Mouse (Mus musculus) embryonic facial prominence, embryonic 14.5 days (tissue): ENCODE data around the gene Kdm5a. TPM values are rescaled to one million over a fixed set of nuclear protein-coding genes. Genes with fewer than 3 reads are reported as not detected.

ENCODE experiments used
- ATAC-seq: fragments of 200-750 bp; cut with Nextera tagmentation; 2 replicates; pipeline ENCODE4 v1.8.0; 2017; ENCODE audit warnings: low read depth, moderate number of reproducible peaks, moderate TSS enrichment
- DNase-seq: peaks from one replicate; pipeline ENCODE4 v3.0.0-alpha.2; 2015; ENCODE audit warnings: low spot score
- H3K27ac ChIP-seq: fragments of 300-500 bp; sonication (generic); replicated peaks from 2 replicates; pipeline ENCODE4 v1.5.1; 2014; ENCODE audit warnings: low read depth, mild to moderate bottlenecking, low read length, moderate library complexity
- H3K27me3 ChIP-seq: fragments of 300-500 bp; sonication (generic); replicated peaks from 2 replicates; pipeline ENCODE4 v1.6.1; 2014; ENCODE audit warnings: low read length; ENCODE audit not compliant: control insufficient read depth, insufficient read depth
- H3K36me3 ChIP-seq: fragments of 300-500 bp; sonication (generic); 2 replicates; pipeline ENCODE4 v1.6.1; 2014; ENCODE audit warnings: low read length, mixed read lengths; ENCODE audit not compliant: control insufficient read depth, insufficient read depth
- H3K4me1 ChIP-seq: fragments of 300-500 bp; sonication (generic); 2 replicates; pipeline ENCODE4 v1.6.1; 2014; ENCODE audit warnings: antibody characterized with exemption, low read length; ENCODE audit not compliant: control insufficient read depth, insufficient read depth
- H3K4me2 ChIP-seq: fragments of 300-500 bp; sonication (generic); 2 replicates; pipeline ENCODE4 v1.6.1; 2014; ENCODE audit warnings: low read depth, mild to moderate bottlenecking, low read length, moderate library complexity, mixed read lengths
- H3K4me3 ChIP-seq: fragments of 300-500 bp; sonication (generic); 2 replicates; pipeline ENCODE4 v1.5.1; 2014; ENCODE audit warnings: low read depth, mild to moderate bottlenecking, low read length
- H3K9ac ChIP-seq: fragments of 300-500 bp; sonication (generic); 2 replicates; pipeline ENCODE4 v1.6.1; 2014; ENCODE audit warnings: low read depth, mild to moderate bottlenecking, low read length, moderate library complexity, mixed read lengths
- H3K9me3 ChIP-seq: fragments of 300-500 bp; sonication (generic); 2 replicates; pipeline ENCODE4 v1.6.1; 2016; ENCODE audit warnings: low read length; ENCODE audit not compliant: control insufficient read depth
- WGBS: fragments of 180-500 bp; shearing (Covaris S2); extraction: QIAGEN DNeasy Blood & Tissue Kit; methylation state at CpG from one replicate; pipeline ENCODE4 v1.1.7; 2014; 5-methylcytosine and 5-hydroxymethylcytosine counted together
- polyA plus RNA-seq: library from polyadenylated mRNA; unstranded; fragments of >200 nt; fragmentation: Nextera tagmentation; extraction: Ambion mirVana; gene quantifications from 2 replicates; pipeline ENCODE4 v1.2.1, GENCODE M21; 2014

The Kdm5a gene
- polyA plus RNA-seq, 1 experiment from 2014 or later = 41.9 TPM

DNA sequence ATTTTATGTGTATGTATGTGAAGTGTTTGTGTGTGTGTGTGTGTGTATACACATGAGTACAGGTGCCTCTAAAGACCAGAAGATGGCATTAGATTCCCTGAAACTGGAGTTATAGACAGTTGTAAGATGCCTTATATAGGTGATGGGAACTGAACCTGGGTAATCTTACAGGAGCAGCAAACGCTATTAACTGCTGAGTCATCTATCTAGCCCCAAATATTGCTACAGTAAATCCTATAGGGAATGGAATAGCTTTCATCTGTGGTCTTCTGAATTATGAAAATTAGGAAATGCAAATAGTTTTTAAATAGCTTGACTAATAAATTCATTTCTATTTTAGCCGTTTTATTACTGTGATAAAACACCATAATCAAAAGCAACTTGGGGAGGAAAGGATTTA, 28.9 kb downstream of the Kdm5a start:
- Histone ChIP-seq H3K27ac (no peak overlapping the region), H3K9me3 (no peaks in the 10 kb centered on the region), H3K27me3 (no peaks in the 10 kb centered on the region), H3K4me3 (no peak overlapping the region), H3K4me1 (no peaks in the 10 kb centered on the region), H3K4me2 (no peak overlapping the region), H3K36me3 (peaks cover 94% of the 10 kb centered on the region), H3K9ac (no peak overlapping the region)
- DNase-seq (no peak), ATAC-seq (no peak)
- WGBS = 93% methylated on average over 2 of the region's 2 CpGs

DNA sequence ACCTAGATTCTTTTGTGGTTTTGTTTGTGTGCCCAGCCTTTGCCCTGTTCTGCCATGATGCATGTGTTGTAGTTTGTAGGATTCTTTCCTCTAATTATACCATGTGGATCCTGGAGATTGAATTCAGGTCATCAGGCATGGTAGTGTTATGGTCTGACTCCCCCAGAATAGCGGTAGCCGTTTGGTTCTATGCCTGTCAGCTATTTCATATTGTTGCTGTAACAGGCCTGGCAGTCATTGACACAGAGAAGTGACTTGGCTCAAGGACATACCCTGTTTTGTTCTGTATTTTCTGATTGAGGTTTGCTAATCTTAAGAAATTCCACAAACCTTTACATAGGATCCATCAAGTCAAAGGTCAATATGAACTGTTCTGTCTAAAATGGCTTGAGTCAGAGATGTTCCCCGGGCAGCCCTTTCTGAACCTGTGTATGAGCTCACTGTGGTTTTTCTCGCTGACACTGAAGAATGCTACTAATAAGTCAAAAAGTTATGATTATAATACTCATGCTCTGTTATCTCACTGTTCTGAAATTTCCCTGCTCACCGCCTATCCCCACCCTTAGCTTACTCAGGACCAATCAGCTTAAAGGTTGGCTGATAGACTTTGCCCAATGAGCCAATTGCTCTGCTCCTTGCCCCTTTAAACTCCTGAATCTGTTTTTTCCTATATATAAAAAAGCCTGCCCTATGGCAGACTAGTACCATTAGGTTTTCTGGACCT, 31.9 kb downstream of the Kdm5a start:
- H3K4me2 ChIP-seq = no peak overlapping the region
- no peaks in the 10 kb centered on the region for H3K4me1 ChIP-seq
- no peaks in the 10 kb centered on the region for H3K9me3 ChIP-seq
- no peak overlapping the region for H3K9ac ChIP-seq
- WGBS = 92% methylated on average over 5 of the region's 5 CpGs
- H3K27me3 ChIP-seq = no peaks in the 10 kb centered on the region
- DNase-seq (no peak), ATAC-seq (no peak)
- H3K4me3 ChIP-seq = no peak overlapping the region
- H3K36me3 ChIP-seq = peaks cover 87% of the 10 kb centered on the region
- H3K27ac ChIP-seq = no peak overlapping the region

DNA sequence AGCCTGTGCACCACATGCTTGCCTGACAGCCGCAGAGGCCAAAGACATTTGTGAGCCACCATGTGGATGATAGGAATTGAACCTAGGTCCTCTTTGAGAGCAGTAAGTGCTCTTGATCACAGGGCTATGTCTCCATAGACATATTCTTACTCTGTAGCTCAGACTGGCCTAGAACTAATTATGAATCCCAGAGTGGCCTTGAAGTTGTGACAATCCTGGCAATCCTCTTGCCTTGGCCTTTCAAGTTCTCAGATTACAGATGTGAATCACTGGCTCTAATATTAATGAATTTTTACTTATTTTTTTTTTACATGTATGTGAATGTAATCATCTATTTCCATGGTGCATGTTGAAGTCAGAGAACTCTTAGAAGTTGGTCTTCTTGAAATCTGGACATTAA, 40.0 kb downstream of the Kdm5a start:
- no peak overlapping the region for H3K4me3 ChIP-seq
- DNase-seq (no peak), ATAC-seq (no peak)
- H3K27ac ChIP-seq = no peak overlapping the region
- no peak overlapping the region for H3K9ac ChIP-seq
- peaks cover 91% of the 10 kb centered on the region for H3K36me3 ChIP-seq
- no peaks in the 10 kb centered on the region for H3K27me3 ChIP-seq
- WGBS = 97% methylated on average over 1 of the region's 1 CpGs
- no peaks in the 10 kb centered on the region for H3K4me1 ChIP-seq
- H3K4me2 ChIP-seq = no peak overlapping the region
- H3K9me3 ChIP-seq = no peaks in the 10 kb centered on the region

DNA sequence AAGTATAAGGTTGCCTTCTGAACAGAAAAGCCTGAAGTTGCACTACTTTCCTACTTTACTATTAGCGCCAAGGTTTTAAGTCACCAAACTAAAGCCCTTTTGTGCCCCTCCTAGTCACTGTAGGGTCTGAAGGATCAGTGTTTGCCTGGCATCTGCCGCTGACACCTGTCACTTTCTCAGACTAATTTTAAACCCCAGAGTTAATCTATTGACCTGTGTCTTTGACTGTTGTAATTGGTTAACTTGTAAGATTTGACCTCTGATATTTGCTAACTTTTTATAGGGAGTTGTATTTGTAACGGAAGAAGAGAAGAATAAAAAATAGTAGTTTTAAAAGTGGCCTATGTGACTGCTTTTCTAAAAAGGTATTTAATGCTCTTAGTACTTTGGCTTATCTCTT, 74.2 kb downstream of the Kdm5a start:
- Histone ChIP-seq H3K4me3 (no peak overlapping the region), H3K4me1 (no peaks in the 10 kb centered on the region), H3K36me3 (peaks cover 66% of the 10 kb centered on the region), H3K9ac (no peak overlapping the region), H3K4me2 (no peak overlapping the region), H3K27me3 (no peaks in the 10 kb centered on the region), H3K9me3 (no peaks in the 10 kb centered on the region), H3K27ac (no peak overlapping the region)
- WGBS = 92% methylated on average over 3 of the region's 3 CpGs
- DNase-seq (no peak), ATAC-seq (no peak)

DNA sequence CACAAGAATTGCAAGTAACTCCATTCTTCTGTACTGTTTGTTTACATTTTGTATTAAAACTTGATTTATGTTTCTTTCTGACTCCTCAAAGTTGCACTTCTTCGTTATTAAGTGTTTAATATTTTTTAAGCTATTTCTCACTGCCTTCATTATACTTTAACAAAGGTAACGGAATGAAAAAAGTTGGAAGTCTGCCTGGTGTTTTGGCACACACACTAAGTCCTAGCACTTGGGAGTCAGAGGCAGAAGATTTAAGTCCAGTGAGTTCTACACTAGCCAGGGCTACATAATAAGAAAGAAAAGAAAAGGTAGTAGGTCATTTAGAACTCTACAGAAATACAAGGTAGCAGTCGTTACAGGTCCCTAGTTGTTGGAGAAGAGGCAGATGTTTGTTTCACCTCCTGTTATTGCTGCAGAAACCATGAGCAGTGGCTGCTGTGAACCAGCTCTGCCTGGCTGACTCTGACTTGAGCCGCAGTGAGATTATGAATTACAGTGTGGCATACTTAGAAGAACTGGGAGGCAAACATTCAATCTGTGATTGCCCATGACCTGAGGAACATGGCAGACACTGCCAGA, 78.3 kb downstream of the Kdm5a start:
- ATAC-seq (no peak), DNase-seq (no peak)
- no peak overlapping the region for H3K9ac ChIP-seq
- H3K4me3 ChIP-seq = no peak overlapping the region
- H3K36me3 ChIP-seq = peaks cover 48% of the 10 kb centered on the region
- H3K4me2 ChIP-seq = no peak overlapping the region
- WGBS = 91% methylated on average over 4 of the region's 4 CpGs
- H3K27me3 ChIP-seq = no peaks in the 10 kb centered on the region
- no peak overlapping the region for H3K27ac ChIP-seq
- no peaks in the 10 kb centered on the region for H3K9me3 ChIP-seq
- no peaks in the 10 kb centered on the region for H3K4me1 ChIP-seq

DNA sequence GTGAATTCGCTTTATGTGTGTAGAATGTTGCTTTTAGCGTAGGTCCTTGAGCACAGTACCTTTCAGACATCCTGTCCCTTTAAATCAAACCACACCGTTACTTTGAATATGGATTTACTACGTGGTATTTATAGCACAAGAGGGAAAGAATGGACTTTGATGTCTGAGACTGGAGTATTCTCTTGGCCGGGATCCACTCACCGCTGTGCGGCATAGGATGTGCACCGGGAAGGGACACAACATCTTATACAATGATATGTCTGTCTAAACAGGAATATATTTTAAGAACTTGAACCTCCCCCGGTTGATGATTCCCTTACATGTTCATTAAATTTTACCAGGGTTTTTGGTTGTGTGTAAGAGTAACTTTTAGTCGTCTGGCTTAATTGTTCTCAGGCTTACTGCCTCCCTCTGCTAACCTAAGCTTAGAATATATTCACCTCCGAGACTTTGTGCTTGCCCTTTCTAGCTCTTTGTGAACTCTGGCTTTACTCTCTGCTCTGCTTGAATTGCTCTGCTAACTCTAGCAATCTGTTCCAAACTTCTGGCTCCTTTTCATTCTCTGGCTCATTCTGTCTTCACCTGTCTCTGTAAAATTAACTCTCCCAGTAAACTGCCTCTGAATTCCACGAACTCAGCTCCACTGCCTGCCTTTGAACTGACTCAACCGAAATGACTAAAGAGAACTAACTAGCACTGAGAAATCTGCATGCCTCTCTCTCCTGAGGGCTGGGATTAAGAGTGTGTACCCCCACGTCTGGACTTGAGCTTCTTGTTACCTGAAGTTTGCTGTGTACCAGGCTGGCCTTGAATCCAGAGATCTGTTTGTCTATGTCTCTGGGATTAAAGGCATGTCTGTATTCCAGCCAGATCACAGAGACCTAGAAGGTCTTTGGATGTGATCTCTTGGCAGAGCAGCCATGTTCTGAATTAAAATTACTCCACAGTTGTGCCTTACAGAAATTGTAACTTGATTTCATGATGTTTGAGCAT, 79.7 kb downstream of the Kdm5a start:
- Histone ChIP-seq H3K9ac (no peak overlapping the region), H3K36me3 (peaks cover 38% of the 10 kb centered on the region), H3K4me3 (no peak overlapping the region), H3K27ac (no peak overlapping the region), H3K4me1 (no peaks in the 10 kb centered on the region), H3K4me2 (no peak overlapping the region), H3K27me3 (no peaks in the 10 kb centered on the region), H3K9me3 (no peaks in the 10 kb centered on the region)
- ATAC-seq (no peak), DNase-seq (no peak)
- 74% methylated on average over 14 of the region's 14 CpGs for WGBS

DNA sequence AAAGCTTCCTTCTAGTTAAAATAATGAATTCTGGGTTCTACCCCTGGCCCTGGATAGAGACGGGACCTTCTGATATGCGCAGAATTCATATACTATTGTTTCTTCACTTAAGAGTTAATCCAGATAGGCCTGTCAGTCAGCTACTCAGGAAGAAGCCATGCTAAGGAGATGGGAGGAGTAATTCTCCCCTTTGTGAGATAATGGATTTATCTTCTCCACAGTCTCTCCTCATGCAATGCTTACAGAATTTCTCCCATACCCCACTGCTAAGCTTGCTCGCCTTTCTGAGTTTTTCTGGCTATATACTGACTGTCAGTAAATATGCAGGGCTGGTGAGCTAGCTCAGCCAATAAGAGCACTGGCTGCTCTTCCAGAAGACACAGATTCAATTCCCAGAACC, 86.3 kb downstream of the Kdm5a start:
- no peak overlapping the region for H3K4me3 ChIP-seq

DNA sequence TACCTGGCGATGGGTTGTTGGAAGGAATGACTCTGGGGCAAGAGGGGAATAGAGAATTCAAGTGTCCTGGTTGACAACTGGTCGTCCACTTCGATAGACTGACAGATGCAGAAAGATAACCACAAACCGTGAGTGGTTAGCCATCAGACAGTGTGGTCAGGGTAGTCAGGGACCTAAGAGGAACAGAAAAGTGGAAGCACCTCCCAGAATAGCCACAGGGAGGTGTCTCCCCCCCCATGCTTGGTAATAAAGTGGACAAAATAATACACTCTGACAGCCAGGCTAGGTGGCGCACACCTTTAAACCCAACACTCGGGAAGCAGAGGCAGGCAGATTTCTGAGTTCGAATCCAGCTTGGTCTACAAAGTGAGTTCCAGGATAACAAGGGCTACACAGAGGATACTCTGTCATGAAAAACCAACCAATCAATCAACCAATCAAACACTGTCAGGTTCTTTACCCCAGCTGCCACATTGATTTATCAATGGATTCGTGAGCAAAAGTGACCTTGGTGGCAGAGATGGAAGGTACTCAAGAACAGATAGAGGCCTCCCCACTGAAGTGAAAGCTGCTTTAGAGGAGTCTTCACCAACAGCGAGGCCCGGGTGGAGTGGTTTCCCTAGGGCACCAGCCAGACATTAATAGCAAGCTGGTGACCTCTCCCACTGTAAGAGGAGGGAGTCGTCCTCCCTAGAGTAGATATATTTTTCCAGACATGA, 88.6 kb downstream of the Kdm5a start:
- ATAC-seq = no peak
- H3K4me1 ChIP-seq = no peaks in the 10 kb centered on the region
- no peak for DNase-seq
- H3K27me3 ChIP-seq = no peaks in the 10 kb centered on the region
- no peaks in the 10 kb centered on the region for H3K9me3 ChIP-seq
- H3K4me2 ChIP-seq = no peak overlapping the region
- WGBS = 87% methylated on average over 11 of the region's 11 CpGs
- no peak overlapping the region for H3K9ac ChIP-seq
- no peak overlapping the region for H3K27ac ChIP-seq
- no peak overlapping the region for H3K4me3 ChIP-seq
- no peaks in the 10 kb centered on the region for H3K36me3 ChIP-seq

More for the DNA sequence above, 86.3 kb downstream of the Kdm5a start:
- H3K27ac ChIP-seq = no peak overlapping the region
- H3K4me1 ChIP-seq = no peaks in the 10 kb centered on the region
- ATAC-seq = no peak
- 92% methylated on average over 3 of the region's 3 CpGs for WGBS
- H3K27me3 ChIP-seq = no peaks in the 10 kb centered on the region
- no peak overlapping the region for H3K4me2 ChIP-seq
- H3K9me3 ChIP-seq = no peaks in the 10 kb centered on the region
- H3K9ac ChIP-seq = no peak overlapping the region
- no peak for DNase-seq
- H3K36me3 ChIP-seq = peaks cover 5% of the 10 kb centered on the region; the same call in 1 of the 2 replicates
